Mouse (Mus musculus): ENCODE measurements around the gene Evi5.
A peak's percentile ranks its signal among the peaks of the same experiment; 100 is the strongest.

Evi5 gene

DNA sequence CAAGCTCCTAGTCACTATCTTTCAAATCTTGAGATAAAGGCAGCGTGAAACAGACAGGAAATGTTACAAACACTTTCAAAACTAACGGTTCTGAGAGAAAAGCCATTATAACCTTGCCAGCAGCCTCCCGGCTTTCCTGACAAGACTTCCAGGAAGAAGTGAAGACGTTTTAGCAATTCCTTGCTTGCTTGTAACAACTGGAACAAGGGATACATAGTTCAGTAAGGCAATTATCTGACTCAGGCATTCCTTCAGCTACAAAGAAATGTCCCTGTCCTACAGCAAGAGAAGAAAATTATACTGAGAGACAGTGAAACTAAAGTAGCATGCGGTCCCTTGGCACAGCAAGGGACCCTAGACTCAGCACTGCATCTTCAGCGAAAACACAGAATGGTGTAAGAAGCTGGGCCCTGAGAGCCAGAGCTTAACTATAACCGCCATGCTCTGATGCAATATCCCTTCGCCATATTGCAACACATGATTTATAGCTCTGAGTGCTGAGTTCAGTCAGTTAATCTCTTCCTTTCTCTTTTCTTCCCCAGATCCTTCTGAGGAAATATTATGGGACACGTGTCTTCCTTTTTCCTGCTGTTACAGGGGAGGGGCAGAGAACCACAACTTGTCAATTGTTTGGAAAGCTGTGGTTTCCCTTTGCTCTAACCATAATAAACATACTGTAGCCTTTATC is 125.5 kb downstream of the Evi5 start:
- DNase-seq (ENCODE audit: low spot score), result no peak

GRCm38 (mm10) chr5:107739023-107739422 is 135.9 kb downstream of the Evi5 start:
- DNase-seq (ENCODE audit: low spot score), result peak; percentile 28

- DNase-seq (ENCODE audit: low spot score), result no peak
Observed at GRCm38 (mm10) chr5:107738296-107738695, 136.6 kb downstream of the Evi5 start.

DNA sequence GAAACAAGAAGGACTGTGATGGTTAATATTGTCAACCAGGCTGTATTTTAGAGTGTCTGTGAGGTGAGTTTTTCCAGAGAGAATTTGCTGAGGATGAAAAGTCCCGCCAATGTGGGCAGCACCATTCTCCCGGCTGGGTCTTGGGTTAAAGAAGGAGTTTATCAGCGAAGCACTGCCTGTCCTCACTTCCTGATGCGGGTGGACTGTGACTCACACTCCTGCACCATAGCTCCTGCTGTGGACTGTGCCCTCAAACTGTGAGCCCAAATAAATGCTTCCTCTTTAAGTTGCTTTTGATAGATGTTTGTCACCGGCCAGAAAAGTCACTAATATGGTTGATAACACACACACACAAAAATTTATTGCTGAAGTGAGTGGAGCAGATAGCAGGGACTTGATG is 138.7 kb downstream of the Evi5 start:
- no peak for DNase-seq (ENCODE audit: low spot score)

DNA sequence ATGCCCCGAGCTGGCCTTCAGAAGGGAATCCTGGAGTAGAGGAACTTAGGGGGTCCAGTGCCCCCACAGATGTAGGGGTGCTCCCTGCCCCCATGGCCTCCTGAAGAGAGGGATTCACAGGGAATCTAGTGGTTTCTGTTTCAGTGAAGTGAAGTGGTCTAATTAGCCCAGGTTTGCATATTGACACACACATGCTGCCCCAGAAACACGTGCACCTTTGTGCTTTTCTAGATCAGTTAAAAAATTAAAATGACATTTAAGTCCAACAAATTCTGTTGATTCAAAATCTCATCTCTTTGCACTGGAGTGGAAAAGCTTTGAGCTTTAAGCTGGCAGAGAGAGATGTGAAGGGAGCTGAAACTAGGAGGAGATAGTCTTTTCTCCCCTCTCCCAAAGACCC is 143.1 kb downstream of the Evi5 start:
- no peak for DNase-seq (ENCODE audit: low spot score)

- no peak for DNase-seq (ENCODE audit: low spot score)
Observed at GRCm38 (mm10) chr5:107731408-107731807, 143.5 kb downstream of the Evi5 start.

GRCm38 (mm10) chr5:107727007-107727402 is 147.9 kb downstream of the Evi5 start:
- peak; percentile 10 for DNase-seq (ENCODE audit: low spot score)

DNA sequence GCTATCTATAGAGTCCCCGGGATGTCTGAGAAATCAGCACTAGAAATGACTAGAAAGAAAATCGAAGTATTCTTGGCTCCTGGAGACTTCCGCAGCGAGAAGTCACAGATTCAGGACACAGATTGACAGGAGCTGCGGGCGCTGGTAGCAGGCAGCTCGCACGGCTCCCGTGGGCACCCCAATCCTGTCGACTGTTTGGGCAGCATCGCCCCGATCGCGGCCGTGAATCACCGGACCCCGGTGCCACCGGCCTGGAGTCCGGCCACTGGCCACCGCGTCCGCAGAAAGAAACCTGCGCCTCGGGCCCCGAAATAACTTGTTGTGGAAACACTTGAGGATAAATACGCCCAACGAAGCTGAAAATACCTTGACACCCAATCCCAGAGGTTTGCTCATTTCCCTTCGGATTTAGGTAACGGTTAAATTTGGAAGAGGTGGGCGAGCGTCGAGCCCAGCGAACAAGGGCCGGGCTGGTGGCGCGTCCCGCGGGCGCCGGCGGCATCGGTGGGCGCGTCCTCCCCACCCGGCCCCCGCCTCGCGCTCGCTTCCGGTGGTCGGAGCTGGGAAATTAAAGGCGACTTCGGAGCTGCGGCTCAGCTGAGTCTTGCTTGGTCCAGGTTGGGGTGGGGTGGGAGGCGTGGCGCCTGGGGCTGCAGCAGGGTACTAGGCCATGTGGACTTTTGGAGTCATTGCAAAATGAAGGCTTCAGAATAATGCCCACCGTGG is 148.5 kb downstream of the Evi5 start:
- peak; percentile 15 for DNase-seq (ENCODE audit: low spot score)

DNA sequence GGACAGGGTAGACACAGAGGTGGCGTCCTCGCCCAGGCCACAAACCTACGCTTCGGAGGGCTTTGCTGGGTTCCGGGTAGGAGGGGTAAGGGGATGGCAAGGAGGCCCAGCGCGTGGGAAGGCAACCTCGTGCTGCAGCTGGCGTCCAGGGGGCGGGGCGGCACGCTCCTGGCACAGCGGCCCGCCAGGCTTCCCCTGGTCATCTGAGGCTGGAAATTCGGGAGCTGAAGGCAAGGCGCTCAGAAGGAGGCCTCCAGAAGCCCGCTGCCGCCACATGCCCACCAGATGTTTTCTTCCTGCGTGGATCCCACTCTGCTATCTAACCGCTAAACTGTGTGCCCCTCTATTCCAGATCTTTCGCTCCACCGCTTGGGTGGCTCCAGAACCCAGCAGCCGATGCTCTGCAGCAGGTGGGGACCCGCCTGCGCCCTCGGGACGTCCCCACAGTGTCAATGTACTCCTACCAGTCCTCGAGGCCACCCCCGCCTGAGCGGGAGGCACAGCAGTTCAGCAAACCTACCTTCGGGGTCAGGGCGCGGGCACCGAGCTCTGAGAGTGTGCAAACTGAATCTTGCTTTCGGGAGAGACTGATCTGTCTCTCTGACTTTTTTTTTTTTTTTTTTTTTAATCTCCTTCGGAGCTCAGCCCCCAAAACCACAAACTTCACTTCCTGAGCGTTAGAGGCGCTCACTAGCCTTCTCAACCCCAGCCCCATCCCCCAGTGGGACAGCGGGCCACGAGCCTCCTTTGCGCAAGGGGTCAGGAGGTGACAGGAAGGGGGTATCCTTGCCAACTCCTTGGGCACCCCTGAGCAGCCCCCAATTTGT is 149.3 kb downstream of the Evi5 start, which contains the start of gene Gfi1:
Gfi1 (minus strand) TSS at position 602 of the 827 bp plus-strand sequence.
- DNase-seq (ENCODE audit: low spot score), result peak; percentile 90

- peak; percentile 19 for DNase-seq (ENCODE audit: low spot score)
Observed at GRCm38 (mm10) chr5:107724661-107725434, 150.1 kb downstream of the Evi5 start.

DNA sequence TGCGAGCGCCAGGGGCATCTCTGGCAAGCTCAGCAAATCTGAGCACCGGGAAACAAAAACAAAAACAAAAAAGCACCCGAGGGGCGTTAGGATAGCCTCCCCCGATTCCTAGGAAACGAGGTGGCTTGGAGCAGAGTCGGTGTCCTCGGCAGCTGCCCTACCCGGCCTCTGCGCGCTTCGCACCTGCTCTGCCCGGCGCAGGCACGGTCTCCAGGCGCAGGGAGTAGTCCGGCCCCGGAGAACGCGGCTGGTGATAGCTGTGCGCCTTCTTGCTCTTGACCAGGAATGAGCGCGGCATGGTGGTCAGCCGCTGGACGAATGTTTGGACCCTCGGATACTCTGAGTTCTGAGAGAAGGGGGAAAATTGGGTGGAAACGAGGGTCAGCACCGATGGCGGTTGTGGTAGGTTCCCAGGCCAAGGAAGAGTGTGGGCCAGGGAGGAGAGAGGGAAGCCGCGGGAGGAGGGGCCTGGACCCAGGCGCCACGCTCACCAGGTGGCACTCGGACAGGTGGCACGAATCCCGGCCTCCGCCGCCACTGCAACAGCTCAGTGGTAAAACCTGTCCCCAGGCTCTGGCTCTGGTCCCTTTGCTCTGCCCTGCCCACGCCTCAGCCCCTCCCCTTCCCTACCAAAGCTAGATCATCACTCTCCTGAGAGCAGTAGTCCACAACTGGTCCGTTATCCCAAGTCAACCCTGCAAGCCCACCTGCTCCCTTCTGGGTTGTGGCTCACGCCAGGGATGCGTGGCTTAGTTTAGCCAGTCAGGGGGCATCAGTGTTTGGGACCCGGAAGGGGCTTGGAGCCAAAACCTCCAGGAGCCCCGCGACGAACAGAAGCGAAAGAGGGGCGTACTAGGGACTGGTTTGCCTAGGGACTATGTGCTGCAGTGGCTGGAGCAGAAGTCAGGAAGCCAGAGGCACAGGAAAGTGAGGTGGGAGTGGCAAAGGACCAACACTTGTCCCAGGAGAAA is 151.1 kb downstream of the Evi5 start:
- DNase-seq (ENCODE audit: low spot score), result peak; percentile 22

GRCm38 (mm10) chr5:107722661-107723532 is 152.0 kb downstream of the Evi5 start:
- DNase-seq (ENCODE audit: low spot score), result peak; percentile 24

- no peak for DNase-seq (ENCODE audit: low spot score)
Observed at GRCm38 (mm10) chr5:107721638-107722011, 153.3 kb downstream of the Evi5 start.

- DNase-seq (ENCODE audit: low spot score), result no peak
Observed at GRCm38 (mm10) chr5:107720991-107721637, 153.8 kb downstream of the Evi5 start.

DNA sequence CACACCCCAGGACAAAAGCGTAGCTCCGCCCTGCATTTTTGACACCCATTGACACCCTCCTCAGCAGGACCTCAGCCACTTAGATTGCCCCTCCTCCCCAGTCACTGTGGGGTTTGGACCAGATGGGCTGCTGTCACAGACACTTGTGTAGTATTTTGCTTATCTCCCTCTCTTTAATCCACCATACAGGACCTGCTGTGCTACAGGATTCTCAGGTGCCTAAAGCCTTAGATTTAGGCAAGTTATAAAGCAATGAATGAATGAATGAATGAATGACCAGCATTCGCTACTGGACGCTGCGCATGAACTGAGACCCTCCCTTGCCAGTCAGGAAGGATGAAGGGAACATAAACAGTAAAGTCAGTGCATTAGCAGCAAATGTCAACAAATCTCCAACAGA is 154.4 kb downstream of the Evi5 start:
- no peak for DNase-seq (ENCODE audit: low spot score)

DNA sequence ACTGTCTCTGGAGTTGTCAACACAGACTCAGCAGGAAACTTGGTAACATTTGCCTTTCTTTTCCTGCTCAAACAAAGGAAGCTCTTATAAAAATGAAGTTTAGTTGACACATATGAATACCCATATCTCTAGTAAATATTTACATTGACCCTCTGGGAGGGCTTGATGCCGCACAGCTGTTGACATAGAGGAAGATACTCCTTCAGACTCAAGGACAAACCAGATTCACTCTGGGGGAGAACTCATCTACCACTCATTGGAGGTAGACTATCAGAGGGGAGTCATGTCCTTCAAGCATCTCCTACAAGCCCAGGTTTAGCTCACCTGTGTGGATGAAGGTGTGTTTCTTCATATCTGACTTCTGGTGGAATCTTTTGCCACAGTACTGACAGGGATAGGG is 155.1 kb downstream of the Evi5 start:
- no peak for DNase-seq (ENCODE audit: low spot score)

GRCm38 (mm10) chr5:107719209-107719608 is 155.7 kb downstream of the Evi5 start:
- DNase-seq (ENCODE audit: low spot score), result no peak

- DNase-seq (ENCODE audit: low spot score), result peak; percentile 83
Observed at GRCm38 (mm10) chr5:107717871-107718361, 157.0 kb downstream of the Evi5 start.

GRCm38 (mm10) chr5:107711689-107712088 is 163.2 kb downstream of the Evi5 start:
- no peak for DNase-seq (ENCODE audit: low spot score)
